29 mouse cellular contexts compared by ENCODE assay signal in genomic region chr3:69673351-69673750, GRCm38 (mm10). TPM values are rescaled to one million over a fixed set of nuclear protein-coding genes. Genes with fewer than 3 reads are reported as not detected.
DNase-seq lines count a peak whose midpoint lies in the region; ATAC-seq and TF ChIP-seq lines count a peak whose summit lies in the region.
"Had no signal": no experiment of that assay in that cellular context is flagged by ENCODE, and none has a peak within 500 bp of the region (broad histone marks: within the 10 kb centered on the region; RNA-seq: fewer than 3 reads in every experiment).

No protein-coding gene starts in this region.

- peak; percentile 54 for DNase-seq in right cerebral cortex, adult 18-20 months
- no peak for DNase-seq in right cerebral cortex, postnatal 4 days
- DNase-seq in left cerebral cortex, postnatal 25 days (ENCODE audit: low spot score in 2 of 2) = peak; percentile 20 to 85
- DNase-seq in right cerebral cortex, postnatal 25 days = peak; percentile 41
- no peak for DNase-seq in gastrocnemius, adult 8-10 months (ENCODE audit: low spot score in 2 of 2)
- no peak for DNase-seq in midbrain, postnatal 0 days (ENCODE audit: low spot score)
- DNase-seq in c-Kit-positive CD71-positive TER-119-positive erythroid progenitor cells, embryonic 14.5 days (ENCODE audit: low spot score) = no peak
- DNase-seq: adrenal gland, postnatal 14 days; cerebellum, adult 18-20 months; cerebellum, postnatal 10 days; gastrocnemius, adult 2 months; kidney, adult 2 months; kidney, postnatal 4 days; liver, postnatal 0 days; lung, postnatal 4 days; thymus, adult 2 months; thymus, postnatal 36 days had no signal

- H3K9ac ChIP-seq in midbrain, postnatal 0 days (replicated peaks; ENCODE audit: low read length, poor library complexity, severe bottlenecking) = no peak overlapping the region
- H3K9ac ChIP-seq: heart, embryonic 15.5 days; intestine, embryonic 15.5 days; liver, embryonic 12.5 days; liver, postnatal 0 days; midbrain, embryonic 13.5 days had no signal

- no peaks in the 10 kb centered on the region for H3K27me3 ChIP-seq in midbrain, postnatal 0 days (ENCODE audit: insufficient read depth, low read length)
- H3K27me3 ChIP-seq: heart, embryonic 15.5 days; intestine, embryonic 15.5 days; megakaryocyte, embryonic 14.5 days; midbrain, embryonic 13.5 days had no signal

- TF ChIP-seq CTCF in midbrain, postnatal 0 days (IDR thresholded peaks at IDR 0.05) = no peak

- no peak for ATAC-seq in midbrain, postnatal 0 days (ENCODE audit: low FRiP score)
- ATAC-seq: CD4-positive, CD25-positive, alpha-beta regulatory T cell, adult 4 months; forebrain, embryonic 16.5 days; hindbrain, embryonic 16.5 days; intestine, embryonic 15.5 days; liver, postnatal 0 days; midbrain, embryonic 13.5 days had no signal

- no peaks in the 10 kb centered on the region for H3K36me3 ChIP-seq in midbrain, postnatal 0 days (ENCODE audit: insufficient read depth, low read length)
- H3K36me3 ChIP-seq: heart, embryonic 10.5 days; heart, embryonic 15.5 days; intestine, embryonic 15.5 days; liver, embryonic 12.5 days; midbrain, embryonic 13.5 days had no signal

- H3K4me2 ChIP-seq in midbrain, postnatal 0 days (ENCODE audit: low read depth, low read length, poor library complexity, severe bottlenecking) = no peak overlapping the region
- H3K4me2 ChIP-seq: heart, embryonic 15.5 days; intestine, embryonic 15.5 days; liver, embryonic 12.5 days; midbrain, embryonic 13.5 days had no signal

- no peaks in the 10 kb centered on the region for H3K9me3 ChIP-seq in midbrain, postnatal 0 days (ENCODE audit: low read length)
- H3K9me3 ChIP-seq: heart, embryonic 10.5 days; heart, embryonic 15.5 days; intestine, embryonic 15.5 days; liver, embryonic 12.5 days; megakaryocyte, embryonic 14.5 days; midbrain, embryonic 13.5 days had no signal

- H3K4me1 ChIP-seq in midbrain, postnatal 0 days (ENCODE audit: insufficient read depth, low read length) = no peaks in the 10 kb centered on the region
- H3K4me1 ChIP-seq: heart, embryonic 15.5 days; intestine, embryonic 15.5 days; midbrain, embryonic 13.5 days had no signal

- 97% methylated on average over 10 of the region's 10 CpGs for WGBS in midbrain, postnatal 0 days

- no peak overlapping the region for H3K27ac ChIP-seq in midbrain, postnatal 0 days (ENCODE audit: low read depth, low read length)
- H3K27ac ChIP-seq: gastrocnemius, adult 2 months; heart, embryonic 10.5 days; heart, embryonic 15.5 days; intestine, embryonic 15.5 days; kidney, postnatal 0 days; liver, embryonic 12.5 days; midbrain, embryonic 13.5 days; stomach, postnatal 0 days had no signal

- H3K4me3 ChIP-seq in midbrain, postnatal 0 days (ENCODE audit: low read depth, low read length) = no peak overlapping the region
- H3K4me3 ChIP-seq: erythroblast, embryonic 14.5 days; gastrocnemius, adult 2 months; heart, embryonic 10.5 days; heart, embryonic 15.5 days; intestine, embryonic 15.5 days; liver, embryonic 12.5 days; megakaryocyte, embryonic 14.5 days; midbrain, embryonic 13.5 days had no signal

- intact Hi-C loops in left cerebral cortex, postnatal 25 days (cut with DNase I) = no loop called here

RNA-seq across cellular contexts. Expression of gene Nmd3, which starts 48.4 kb away (rescaled TPM):
- total RNA-seq in left cerebral cortex, postnatal 25 days (2021) = 10 to 100 TPM; 51.5 to 52.2 TPM
- 10 to 100 TPM; 27.2 to 37.7 (median 34.8) TPM for total RNA-seq in gastrocnemius, adult 8-10 months (2022)
- 8.0 and 17.8 TPM in 2 replicates for total RNA-seq in midbrain, postnatal 0 days (2014; rRNA removed)
- polyA plus RNA-seq in midbrain, postnatal 0 days (2015; fragmentation: Nextera tagmentation; extraction: Ambion mirVana) = 56.0 and 58.7 TPM in 2 replicates

Comparison
In these comparisons a context has a peak if more than half of its experiments do, and no peak if none do; other contexts are left out.
1. DNase-seq: peak in right cerebral cortex, adult 18-20 months (single experiment), left cerebral cortex, postnatal 25 days (2 of 2) and right cerebral cortex, postnatal 25 days (single experiment); none in right cerebral cortex, postnatal 4 days (single experiment), gastrocnemius, adult 8-10 months (0 of 2), midbrain, postnatal 0 days (single experiment) and c-Kit-positive CD71-positive TER-119-positive erythroid progenitor cells, embryonic 14.5 days (single experiment).